Comparison of ENCODE assay signal across 8 mouse cellular contexts in the genomic region with DNA sequence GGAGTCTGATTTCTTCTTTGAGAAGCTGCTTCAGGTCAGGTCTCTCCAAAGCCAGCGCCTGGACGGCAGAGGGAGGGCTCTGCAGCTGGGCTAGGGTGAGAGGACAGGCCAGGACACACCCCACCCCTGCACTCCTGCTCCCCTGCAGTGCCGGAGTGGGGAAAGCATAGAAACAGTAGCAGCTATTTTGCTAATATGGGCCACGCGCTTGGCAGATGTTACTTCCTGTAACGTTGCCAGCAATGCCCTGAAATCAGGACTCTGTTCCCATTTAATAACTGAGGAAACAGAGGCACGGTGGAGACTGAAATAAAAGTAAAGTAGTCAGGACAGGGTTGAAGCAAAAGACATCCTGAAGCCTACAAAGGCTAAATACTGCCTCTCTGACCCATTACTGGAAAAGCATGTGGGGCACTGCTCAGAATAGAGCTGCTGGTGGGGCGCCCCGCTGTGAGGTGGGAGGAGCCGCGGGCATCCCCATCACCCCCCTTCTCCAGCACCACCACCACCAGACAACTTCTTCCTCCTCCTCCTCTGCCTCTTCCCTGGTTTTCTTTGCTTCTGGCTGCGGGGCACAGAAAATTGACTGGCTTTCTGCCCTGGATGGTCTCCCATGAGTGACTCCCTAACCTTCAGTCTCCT.
A peak's percentile ranks its signal among the peaks of the same experiment; 100 is the strongest.
DNase-seq lines count a peak whose midpoint lies in the region; ATAC-seq and TF ChIP-seq lines count a peak whose summit lies in the region.

No protein-coding gene starts in this region.

- peak overlapping the region; percentile 41; the same call in 1 of the 2 replicates for H3K9ac ChIP-seq in forebrain, embryonic 16.5 days (replicated peaks; ENCODE audit: low read depth, low read length)

- TF ChIP-seq CTCF in lung, adult 2 months (IDR thresholded peaks at IDR 0.05; ENCODE audit: insufficient read depth, low read length): no peak

- peak; percentile 47 for ATAC-seq in forebrain, embryonic 16.5 days

- no peaks in the 10 kb centered on the region for H3K9me3 ChIP-seq in forebrain, embryonic 16.5 days (ENCODE audit: control insufficient read depth, low read length)

- peak; percentile 14 for DNase-seq in adrenal gland, postnatal 14 days
- no peak for DNase-seq in adrenal gland, postnatal 4 days (ENCODE audit: low spot score in 2 of 2)
- peak; percentile 9 for DNase-seq in lung, postnatal 10 days
- no peak for DNase-seq in lung, adult 2 months
- DNase-seq in layer of hippocampus, adult 9-11 months: peak; percentile 57
- peak; percentile 69 for DNase-seq in retina, postnatal 1 day
- DNase-seq in urinary bladder, adult 18-20 months (ENCODE audit: low spot score in 2 of 2): no peak

- TF ChIP-seq POLR2A in lung, adult 2 months (IDR thresholded peaks at IDR 0.05; ENCODE audit: borderline replicate concordance, extremely low read depth, low read depth, low read length): no peak

- no peaks in the 10 kb centered on the region for H3K27me3 ChIP-seq in forebrain, embryonic 16.5 days (replicated peaks; ENCODE audit: control insufficient read depth, insufficient read depth, low read length)

- WGBS in lung, adult 2 months: 4% methylated on average over 12 of the region's 12 CpGs
- WGBS in forebrain, embryonic 16.5 days: 3% methylated on average over 12 of the region's 12 CpGs

- H3K4me2 ChIP-seq in forebrain, embryonic 16.5 days (ENCODE audit: low read length): peak overlapping the region; percentile 34

- no peak overlapping the region for H3K4me3 ChIP-seq in lung, adult 2 months (replicated peaks; ENCODE audit: extremely low read depth, low read depth, low read length)
- H3K4me3 ChIP-seq in forebrain, embryonic 16.5 days (replicated peaks; ENCODE audit: low read length): no peak overlapping the region

- H3K36me3 ChIP-seq in forebrain, embryonic 16.5 days (ENCODE audit: control insufficient read depth, insufficient read depth): no peaks in the 10 kb centered on the region

- peaks cover 9% of the 10 kb centered on the region for H3K4me1 ChIP-seq in lung, adult 2 months (ENCODE audit: control insufficient read depth, insufficient read depth, low read length)
- H3K4me1 ChIP-seq in forebrain, embryonic 16.5 days (replicated peaks; ENCODE audit: control insufficient read depth, insufficient read depth, low read length): peaks cover 23% of the 10 kb centered on the region

- no peak overlapping the region for H3K27ac ChIP-seq in forebrain, embryonic 16.5 days (ENCODE audit: low read length)

Comparison
In these comparisons a context has a peak if more than half of its experiments do, and no peak if none do; other contexts are left out.
1. DNase-seq: peak in adrenal gland, postnatal 14 days (single experiment), lung, postnatal 10 days (single experiment), layer of hippocampus, adult 9-11 months (single experiment) and retina, postnatal 1 day (single experiment); none in adrenal gland, postnatal 4 days (0 of 2), lung, adult 2 months (single experiment) and urinary bladder, adult 18-20 months (0 of 2).